Mouse (Mus musculus): ENCODE measurements at regions not wholly inside any gene's neighbourhood (a gene's known extent, or its start where the extent isn't known, plus 50 kb on each side); places are given as distances from the start of the nearest gene placed in this dataset.
A peak's percentile ranks its signal among the peaks of the same experiment; 100 is the strongest.
"Not testable (repeated sequence)": the region's sequence is repeated elsewhere in the genome, so short reads cannot be mapped to it uniquely, and the experiment has no call there.

DNA sequence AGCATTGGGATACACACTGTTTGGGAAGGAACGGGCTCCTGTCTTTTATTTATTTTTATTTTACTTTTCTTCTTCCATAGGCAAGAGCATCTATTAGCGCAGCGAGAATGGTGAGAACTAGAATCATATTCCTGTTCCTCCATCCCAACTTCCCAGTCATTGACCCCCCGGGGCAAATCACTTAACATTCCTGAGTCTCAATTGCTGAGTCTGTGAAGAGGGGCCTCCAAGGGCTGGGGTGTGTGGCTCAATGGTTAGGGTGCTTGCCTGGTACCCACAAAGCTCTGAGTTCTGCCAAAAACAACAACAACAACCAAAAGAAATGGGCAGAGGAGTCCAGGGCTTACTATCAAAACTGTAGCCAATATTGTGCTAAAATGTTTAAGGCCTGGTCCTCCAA lies 98.5 kb upstream of the Med13l start:
- DNase-seq (ENCODE audit: low spot score) = no peak

DNA sequence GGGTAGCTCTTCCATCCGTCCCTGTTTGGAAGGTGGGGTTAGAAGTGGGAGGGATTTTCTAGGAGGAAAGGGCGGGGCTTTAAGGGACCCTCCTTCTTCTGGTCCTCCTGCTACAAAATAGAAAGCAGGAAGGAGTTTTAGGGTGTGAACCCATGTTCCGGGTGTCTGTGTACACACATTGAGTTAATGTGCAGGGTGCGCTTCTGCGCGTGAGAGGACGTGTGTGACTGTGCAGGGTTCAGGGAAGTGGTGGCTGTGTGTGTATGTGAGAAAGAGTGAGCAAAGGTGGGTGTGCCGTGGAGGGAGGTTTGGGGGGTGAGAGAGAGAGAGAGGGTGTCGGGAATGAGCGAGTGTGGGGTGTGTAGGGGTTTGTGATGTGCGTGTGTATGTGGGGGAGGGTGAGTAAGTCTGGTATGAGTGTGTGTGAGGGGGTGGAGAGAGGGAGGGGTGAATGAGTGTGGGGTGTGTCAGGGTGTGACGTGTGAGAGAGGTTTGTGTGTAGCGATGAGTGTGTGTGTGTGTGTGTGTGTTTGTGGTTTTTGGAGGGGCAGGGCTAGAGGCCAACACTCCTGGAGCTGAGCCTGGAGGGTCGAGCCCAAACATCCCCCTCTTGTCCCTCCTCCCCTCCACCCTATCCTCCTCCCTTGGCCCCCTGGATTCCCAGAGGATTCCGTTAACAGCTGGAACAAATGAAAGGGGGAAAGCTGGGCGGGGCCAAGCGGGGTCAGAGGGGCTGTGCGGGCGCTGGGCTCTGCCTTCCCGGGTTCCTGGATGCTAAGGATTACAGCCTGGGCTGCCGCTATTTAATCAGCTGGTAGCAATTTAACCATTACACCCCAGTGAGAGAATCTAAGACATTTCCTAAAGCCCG lies 95.3 kb upstream of the Med13l start:
- peak; percentile 44 for DNase-seq (ENCODE audit: low spot score)

DNA sequence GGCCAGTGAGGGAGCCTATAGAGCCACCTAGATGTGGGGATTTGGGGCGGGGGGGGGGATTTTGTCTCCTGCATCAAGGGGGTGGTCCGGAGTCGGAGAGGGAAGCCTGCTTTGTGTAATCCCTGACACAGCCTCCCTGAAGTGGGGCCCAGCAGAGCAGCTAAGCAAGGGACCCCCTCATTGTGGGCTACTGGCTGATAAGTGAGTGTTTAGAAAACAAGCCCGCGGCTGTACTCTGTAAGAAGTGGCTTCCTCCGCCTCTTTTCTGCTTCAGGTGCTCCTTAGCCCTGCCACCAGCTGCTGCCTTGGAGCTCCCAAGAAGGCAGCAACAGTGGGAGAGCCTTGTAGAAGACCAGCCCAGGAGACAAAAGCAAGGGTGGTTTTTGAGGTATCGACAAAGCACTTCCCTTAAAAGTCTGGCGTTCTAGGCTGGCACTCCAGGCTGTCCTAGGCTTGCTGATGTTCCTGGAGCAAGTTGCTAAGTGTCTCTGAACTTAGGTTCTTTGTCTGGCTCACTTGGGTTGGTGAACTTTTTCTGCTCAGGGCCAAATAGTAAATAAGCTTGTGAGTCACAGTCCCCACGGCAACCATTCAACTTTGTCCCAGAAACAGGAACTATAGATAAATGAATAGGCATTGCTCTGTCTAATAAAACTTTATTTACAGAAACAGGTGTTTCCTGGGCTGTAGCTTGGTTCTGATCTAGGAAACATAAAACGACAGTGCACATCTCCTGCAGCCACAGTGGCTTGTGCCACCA lies 94.3 kb upstream of the Med13l start:
- DNase-seq (ENCODE audit: low spot score) = no peak

DNA sequence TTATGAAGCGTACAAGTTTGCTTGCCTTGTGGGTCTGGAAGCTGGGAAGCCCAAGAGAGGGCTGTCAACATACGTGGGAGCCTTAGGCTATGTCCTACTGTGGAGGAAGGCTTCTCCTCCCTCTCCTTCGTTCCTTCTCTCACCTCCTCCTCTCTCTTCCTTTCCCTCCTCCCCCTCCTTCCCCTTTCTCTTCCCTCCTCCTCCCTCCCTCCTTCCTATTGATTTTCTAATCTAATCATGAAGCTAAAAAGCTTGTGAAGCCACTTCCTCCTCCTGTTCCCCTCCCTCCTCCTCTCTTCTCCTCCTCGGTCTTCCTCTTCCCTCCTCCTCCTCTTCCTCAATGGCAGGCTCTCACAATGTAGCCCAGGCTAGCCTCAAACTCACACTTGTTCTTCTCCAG lies 91.7 kb upstream of the Med13l start:
- no peak for DNase-seq (ENCODE audit: low spot score)

DNA sequence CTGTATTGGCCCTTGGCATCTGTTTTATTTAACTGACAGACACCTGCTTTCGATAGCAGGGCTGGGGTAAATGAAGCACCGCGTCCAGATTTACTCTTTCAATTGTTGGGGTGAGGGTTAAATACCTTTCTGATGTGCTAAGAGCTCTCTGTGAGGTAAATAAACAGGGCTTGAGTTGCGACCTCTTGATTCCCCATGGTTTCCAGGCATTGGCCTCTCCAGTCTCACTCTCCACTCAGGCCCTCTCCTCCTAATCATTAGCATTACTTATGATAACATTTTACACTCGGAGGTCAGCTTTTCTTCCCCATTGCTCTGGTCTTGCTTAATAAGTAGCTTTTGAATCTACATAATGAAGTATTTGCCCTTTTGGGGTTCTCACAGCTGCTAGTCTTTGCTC lies 88.9 kb upstream of the Med13l start:
- no peak for DNase-seq (ENCODE audit: low spot score)

DNA sequence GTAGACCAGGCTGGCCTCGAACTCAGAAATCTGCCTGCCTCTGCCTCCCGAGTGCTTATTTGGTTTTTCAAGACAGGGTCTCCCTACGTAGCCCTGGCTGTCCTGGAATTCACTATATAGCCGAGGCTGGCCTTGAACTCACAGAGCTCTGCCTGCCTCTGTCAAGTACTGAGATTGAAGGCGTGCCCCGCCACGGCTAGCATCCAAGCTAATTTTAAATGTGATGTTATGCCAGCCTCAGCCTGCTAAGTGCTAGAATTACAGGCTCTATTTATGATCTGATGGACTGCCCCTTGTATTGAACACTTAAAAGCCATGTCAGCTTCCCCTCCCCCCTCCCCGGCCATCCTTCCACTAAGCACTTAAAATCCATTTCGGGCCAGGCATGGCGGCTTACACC lies 88.2 kb upstream of the Med13l start:
- DNase-seq (ENCODE audit: low spot score) = no peak

DNA sequence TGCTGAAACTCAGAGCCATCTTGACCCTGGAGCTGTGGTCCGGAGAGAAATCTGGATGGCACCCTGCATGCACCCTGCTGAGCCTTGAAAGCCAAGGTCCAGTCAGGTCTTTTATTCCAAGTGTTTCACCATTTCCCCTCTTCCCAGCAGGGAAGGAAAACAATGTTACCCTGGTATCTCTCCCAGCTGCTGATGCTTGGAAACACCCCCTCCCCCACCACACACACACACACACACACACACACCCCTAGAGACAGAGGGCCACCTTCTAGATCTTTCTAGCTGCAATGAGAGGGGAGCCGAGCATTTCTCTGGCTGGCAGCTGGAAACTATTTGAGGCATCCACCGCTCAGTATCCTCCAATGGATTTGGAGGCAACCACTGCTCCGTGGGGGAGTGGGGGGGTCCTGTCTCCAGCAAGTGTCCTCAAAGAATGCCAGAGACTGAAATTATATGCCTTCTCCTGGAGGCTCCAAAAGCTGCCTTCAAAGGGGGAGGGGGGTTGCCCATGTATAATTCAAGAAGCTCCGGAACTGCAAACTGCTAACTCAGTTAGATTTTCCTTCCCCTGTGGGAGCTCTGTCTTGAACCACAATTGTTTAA lies 87.2 kb upstream of the Med13l start:
- no peak for DNase-seq (ENCODE audit: low spot score)

DNA sequence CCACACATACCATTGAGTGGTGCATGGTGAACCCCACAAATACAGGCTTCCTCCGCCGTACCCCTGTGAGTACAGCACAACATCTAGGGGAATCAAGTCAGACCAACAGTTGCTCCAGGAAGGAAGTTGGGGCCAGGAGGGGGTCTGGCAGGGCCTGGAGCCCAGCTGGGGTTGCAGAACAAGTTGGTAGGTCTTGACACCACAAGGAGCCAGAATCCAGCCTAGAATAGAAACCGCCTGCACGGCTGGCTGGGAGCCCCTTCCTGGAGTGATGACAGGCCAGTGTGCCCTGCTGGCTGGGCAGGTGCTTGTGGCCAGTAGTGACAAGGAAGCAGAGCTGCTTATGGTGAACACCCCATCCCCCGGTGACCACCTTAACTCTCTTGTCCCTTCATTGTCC lies 83.9 kb upstream of the Med13l start:
- DNase-seq (ENCODE audit: low spot score) = no peak

DNA sequence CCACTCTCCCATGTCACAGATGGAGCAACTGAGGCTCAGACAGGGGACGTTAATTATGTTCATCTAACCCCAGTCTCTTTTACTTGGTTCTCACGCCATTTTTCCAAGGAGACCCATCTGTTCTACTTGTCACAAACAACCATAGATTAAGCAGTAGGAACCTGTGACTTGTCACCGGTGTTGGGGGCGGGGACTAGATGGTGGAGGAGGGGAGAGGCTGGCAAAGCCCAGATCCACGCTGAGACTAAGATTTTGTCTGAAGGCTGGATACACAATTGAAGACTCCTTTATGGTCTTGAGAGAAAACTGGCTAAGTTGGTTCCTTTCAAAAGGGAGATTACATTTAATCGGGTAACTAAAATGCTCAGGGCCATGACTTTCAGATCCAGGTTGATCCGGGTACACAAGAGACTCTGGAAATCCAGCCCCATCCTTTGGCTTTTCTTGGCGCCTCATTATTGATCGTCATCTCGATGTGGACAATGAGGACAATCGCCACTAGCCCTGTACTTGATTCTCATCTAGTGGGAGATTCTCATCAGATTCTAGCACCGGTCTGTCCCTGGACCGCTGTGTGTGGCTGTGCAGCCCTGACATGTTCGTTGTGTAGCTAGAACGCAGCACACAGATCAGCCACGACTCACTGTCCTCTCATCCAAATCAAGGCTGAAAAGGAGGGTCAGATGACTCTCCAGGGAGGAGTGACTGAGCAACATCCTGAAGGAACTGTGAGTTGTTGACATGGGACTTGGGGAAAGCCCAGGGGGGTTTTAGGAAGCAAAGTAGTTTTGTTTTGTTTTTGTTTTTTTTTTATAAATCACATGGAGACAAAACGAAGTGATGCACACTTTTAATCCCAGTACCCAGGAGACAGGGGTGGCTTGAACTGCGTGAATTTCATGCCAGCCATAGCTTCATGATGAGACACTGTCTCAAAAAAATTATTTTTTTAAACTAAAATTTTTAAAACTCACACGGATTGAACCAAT lies 83.1 kb upstream of the Med13l start:
- no peak for DNase-seq (ENCODE audit: low spot score)

DNA sequence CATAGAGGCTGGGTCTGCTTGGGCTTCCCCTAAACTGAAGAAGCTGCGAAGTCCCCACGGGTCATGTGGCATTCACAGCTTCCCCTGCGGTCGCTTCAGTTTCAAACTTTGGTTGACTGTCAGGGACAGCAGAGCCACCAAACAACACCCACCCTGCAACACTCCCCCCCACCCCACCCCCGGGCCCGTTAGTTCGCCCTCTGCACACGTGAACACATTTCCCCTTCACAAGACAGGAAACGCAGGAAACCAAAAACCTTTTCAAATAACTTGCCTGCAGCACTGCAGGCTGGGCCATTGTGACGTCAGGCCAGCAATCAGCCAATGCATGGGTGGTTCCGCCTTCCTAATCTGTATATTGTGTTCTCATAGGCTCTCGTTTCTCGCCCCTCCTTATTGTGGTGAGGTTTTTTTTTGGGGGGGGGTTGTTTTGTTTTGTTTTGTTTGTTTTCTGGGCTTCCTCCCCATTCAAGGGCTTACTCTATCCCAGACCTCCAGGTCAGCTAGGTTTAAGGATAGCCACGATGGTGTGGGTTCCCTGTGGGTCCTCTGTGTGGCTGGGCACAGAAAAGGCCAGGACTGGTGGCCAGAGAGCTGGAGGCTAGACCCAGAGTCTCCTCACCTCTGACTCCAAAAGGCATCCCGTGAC lies 82.2 kb upstream of the Med13l start:
- peak; percentile 26 for DNase-seq (ENCODE audit: low spot score)

DNA sequence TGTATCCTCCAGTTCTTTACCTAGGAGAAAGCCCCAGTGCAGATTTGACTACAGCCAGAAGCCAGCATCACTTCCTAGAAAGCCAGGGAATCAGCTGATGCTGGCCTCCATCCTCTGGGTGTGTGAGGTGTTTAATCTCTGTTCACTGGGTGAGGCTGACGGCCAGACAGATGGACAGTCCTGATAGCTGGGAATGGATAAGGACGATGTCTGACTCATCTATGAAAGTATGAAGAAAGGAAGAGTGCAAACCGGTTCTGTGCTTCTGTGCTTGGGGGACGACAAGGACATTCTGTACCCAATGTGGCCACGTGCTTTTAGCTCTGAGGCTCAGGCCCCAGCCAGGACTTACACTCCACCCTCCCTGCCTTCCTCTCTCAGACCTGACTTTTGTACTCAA lies 80.5 kb upstream of the Med13l start:
- no peak for DNase-seq (ENCODE audit: low spot score)

DNA sequence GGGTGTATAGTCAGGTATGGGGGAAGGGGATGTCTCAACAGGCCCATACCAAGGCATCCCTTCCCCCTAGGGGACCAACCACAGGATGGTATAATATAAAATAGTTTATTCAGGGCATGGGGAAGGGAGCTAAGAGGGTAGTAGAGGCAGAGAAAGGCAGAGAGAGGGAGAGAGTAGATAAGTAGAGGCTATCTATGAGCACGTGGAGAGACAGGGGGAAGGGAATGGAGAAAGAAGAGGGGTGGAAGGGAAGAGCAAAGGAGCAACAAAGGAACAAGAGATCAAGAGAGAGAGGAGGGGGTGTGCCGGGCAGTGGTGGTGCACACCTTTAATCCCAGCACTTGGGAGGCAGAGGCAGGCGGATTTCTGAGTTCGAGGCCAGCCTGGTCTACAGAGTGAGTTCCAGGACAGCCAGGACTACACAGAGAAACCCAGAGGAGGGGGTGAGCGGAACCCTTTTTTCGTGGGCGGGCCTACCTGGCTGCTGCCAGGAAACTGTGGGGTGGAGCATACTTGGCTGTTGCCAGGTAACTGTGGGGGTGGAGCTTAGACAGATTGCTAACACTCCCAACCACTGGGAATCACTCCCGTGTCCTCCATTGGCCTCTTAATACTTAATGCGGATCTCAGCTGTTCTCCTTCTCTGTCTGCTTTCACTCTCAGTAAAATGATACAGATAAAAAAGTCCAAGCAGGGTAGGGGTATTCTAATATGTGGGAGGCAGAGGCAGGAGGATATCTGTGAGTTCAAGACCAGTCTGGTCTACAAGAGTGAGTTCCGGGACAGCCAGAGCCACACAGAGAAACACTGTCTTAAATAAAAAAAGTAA lies 79.3 kb upstream of the Med13l start:
- no peak for DNase-seq (ENCODE audit: low spot score)

DNA sequence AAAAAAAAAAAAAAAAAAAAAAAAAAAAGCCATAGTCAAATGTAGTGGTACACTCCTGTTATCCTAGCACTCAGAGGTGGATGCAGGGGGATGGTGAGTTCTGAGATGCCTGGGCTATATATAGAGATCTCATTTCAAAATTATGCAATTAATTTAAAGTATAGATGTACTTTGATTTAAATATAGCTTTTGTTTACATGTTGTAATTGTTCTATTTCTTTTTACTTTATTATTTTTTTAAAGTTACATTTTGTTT lies 78.8 kb upstream of the Med13l start:
- DNase-seq (ENCODE audit: low spot score) = no peak

DNA sequence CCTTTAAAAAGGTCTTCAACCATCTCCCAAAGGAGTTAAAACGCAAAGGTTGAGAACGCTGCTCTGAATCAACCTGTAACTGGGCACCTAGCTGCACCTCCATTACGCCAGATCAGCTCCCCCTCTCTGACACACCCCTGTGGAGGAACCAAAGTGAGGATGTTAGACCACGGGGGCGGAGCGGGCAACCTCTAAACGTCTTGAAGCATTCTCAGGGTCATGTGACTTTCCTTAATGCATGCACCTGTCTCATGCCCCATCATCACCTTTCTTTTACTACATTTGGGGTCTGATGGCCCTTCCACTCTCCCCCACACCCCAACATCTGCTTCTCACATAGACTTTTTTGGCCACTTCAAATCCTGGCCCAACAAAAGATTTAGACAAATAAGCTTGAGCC lies 77.9 kb upstream of the Med13l start:
- DNase-seq (ENCODE audit: low spot score) = no peak

DNA sequence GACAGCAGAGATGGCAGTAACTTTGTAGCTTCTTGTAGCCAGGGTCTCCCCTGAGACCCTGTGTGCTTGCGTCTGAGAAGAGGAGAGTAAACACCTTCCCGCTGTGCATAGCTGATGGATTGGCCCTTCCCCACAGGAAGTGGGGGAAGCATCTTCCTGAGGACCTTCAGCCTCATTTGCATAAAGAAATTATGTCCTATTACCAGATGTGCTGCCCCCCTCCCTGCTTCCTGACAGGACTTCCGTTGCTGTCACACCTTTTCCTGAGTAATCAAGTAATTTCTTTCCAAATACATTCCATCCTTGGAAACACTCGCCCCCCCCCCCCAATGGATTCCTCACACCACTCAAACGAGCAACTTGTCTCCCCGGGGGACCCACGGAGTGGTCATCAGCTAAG lies 77.5 kb upstream of the Med13l start:
- DNase-seq (ENCODE audit: low spot score) = no peak

DNA sequence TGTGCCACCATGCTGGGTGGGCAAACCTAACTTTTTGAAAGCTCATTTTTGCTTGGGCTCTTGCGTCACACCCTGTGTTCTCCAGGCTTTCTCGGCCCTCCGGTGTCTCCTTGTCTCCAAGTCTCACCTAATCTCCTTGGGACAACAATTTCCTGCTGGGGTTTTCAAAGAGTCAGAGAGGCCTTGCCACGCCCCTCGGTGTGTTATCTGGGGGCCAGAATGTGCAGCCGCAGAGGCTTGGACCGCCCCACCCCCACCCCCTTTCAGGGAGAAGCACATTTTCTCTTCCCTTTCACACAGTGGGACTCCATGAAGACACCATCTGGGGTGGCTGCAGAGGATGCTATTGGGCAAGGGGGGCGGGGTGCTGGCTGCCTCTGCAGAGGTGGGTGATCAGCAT lies 76.9 kb upstream of the Med13l start:
- no peak for DNase-seq (ENCODE audit: low spot score)

DNA sequence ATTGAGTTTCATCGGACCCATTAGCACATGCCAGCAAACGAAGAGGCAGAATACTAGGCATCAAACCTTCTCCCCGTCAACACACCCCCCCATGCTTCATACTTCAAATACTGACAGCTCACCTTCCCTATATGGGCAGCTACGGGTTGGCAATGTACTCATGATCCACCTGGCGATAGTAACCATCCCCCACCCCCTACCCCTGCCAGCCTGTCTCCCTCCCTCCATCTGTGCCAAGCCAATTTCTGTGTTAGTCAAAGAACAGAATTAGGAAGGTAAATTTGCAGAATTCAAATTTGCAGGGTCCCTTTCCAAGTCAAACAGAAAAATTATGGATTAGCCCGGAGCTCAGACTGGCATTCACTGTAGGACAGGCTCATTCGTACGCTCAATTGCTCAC lies 75.3 kb upstream of the Med13l start:
- no peak for DNase-seq (ENCODE audit: low spot score)

DNA sequence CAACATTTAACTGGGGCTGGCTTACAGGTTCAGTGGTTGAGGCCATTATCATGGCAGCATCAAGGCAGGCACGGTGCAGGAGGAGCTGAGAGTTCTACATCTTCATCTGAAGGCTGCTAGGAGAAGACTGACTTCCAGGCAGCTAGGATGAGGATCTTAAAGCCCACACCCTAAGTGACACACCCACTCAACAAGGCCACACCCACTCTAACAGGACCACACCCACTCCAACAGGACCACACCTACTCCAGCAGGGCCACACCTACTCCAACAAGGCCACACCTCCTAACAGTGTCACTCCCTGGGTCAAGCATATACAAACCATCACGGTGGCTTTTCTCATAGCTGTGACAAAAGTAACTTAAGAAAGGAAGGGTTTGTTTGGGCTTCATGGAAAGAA lies 68.0 kb upstream of the Med13l start:
- not testable (repeated sequence) for DNase-seq (ENCODE audit: low spot score)

DNA sequence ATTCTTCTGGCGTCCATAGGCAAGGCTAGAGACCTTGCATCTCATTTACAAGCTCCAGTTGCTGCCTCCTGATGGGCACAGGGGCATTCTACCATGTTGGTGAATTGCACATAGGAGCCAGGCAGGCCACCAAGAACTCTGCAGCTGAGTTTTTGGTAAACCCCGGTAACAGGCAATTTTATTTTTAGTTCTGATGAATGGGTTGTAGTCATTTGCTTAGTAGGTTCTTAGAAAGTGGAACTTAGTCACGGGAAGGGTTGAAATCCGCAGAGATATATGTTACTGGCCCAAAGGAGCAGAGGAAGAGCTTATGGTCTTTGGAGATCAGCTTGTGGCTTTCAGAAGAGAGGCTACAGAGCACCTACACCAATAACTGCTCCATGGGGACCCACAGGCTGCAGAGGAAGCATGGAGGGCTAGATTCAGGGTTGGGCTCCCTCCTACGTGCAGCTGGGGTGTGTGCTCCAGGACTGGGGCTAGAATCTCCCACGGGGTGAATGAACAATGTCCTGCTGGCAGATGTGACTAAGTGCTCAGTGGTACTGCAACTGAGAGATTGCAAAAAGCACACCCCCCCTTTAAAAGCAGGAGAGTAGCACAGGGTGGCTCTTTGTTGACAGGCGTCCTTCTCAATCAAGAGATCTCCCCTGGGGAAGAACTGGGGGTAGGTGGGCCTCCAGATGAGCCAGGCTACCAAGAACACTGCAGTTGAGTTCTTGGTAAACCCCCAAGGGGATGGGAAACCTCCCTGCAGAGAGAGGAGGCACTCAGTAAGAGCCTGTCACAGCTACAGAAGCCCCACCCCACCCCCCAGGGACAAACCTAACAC lies 65.6 kb upstream of the Med13l start:
- DNase-seq (ENCODE audit: low spot score) = no peak

DNA sequence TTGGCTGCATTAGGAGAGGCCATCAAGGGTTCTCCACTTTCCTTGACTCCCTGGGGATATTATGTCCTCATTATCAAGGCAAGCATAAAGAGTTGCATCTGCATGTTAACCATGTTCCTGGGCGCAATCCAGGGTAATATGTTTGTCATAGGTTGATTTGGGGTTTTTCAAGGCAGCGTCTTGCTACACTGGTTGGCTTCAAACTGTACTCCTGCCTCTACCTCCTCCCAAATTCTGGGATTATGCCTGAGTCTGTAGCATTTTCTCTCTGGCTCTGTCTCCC lies 65.1 kb upstream of the Med13l start:
- DNase-seq (ENCODE audit: low spot score) = no peak

All from ovary, adult 18-20 months (tissue).